Mouse (Mus musculus) neural tube, embryonic 11.5 days (tissue): ENCODE data around the gene Dcst2. TPM values are rescaled to one million over a fixed set of nuclear protein-coding genes. Genes with fewer than 3 reads are reported as not detected.
A peak's percentile ranks its signal among the peaks of the same experiment; 100 is the strongest.

Experiments
- ATAC-seq: fragments of 200-750 bp; cut with Nextera tagmentation; 2 replicates; pipeline ENCODE4 v1.8.0; 2017; ENCODE audit warnings: moderate number of reproducible peaks, mild to moderate bottlenecking, moderate TSS enrichment, moderate library complexity; ENCODE audit not compliant: insufficient read depth, low FRiP score, low TSS enrichment
- DNase-seq: peaks from one replicate; pipeline ENCODE4 v3.0.0-alpha.2; 2015; ENCODE audit warnings: low spot score
- H3K27ac ChIP-seq: fragments of 300-500 bp; sonication (generic); 2 replicates; pipeline ENCODE4 v1.5.1; 2014; ENCODE audit warnings: low read depth, mild to moderate bottlenecking, low read length
- H3K27me3 ChIP-seq: fragments of 300-500 bp; sonication (generic); 2 replicates; pipeline ENCODE4 v1.6.1; 2014; ENCODE audit warnings: mild to moderate bottlenecking, low read length, mixed read lengths; ENCODE audit not compliant: control insufficient read depth, insufficient read depth
- H3K36me3 ChIP-seq: fragments of 300-500 bp; sonication (generic); 2 replicates; pipeline ENCODE4 v1.6.1; 2014; ENCODE audit warnings: mild to moderate bottlenecking, low read length, moderate library complexity, mixed read lengths; ENCODE audit not compliant: control insufficient read depth, insufficient read depth
- H3K4me1 ChIP-seq: fragments of 300-500 bp; sonication (generic); 2 replicates; pipeline ENCODE4 v1.6.1; 2014; ENCODE audit warnings: low read length, mixed read lengths; ENCODE audit not compliant: control insufficient read depth, insufficient read depth
- H3K4me2 ChIP-seq: fragments of 300-500 bp; sonication (generic); 2 replicates; pipeline ENCODE4 v1.6.1; 2014; ENCODE audit warnings: low read depth, mild to moderate bottlenecking, moderate library complexity
- H3K4me3 ChIP-seq: fragments of 300-500 bp; sonication (generic); 2 replicates; pipeline ENCODE4 v1.5.1; 2014; ENCODE audit warnings: low read depth, low read length
- H3K9ac ChIP-seq: fragments of 300-500 bp; sonication (generic); 2 replicates; pipeline ENCODE4 v1.6.1; 2014; ENCODE audit warnings: mild to moderate bottlenecking, low read length
- H3K9me3 ChIP-seq: fragments of 300-500 bp; sonication (generic); 2 replicates; pipeline ENCODE4 v1.6.1; 2016; ENCODE audit warnings: low read length; ENCODE audit not compliant: control insufficient read depth
- WGBS: fragments of 180-500 bp; shearing (Covaris S2); extraction: QIAGEN DNeasy Blood & Tissue Kit; methylation state at CpG from one replicate; pipeline ENCODE4 v1.1.7; 2014; 5-methylcytosine and 5-hydroxymethylcytosine counted together
- polyA plus RNA-seq: library from polyadenylated mRNA; unstranded; fragments of >200 nt; fragmentation: Nextera tagmentation; extraction: Ambion mirVana; gene quantifications from 2 replicates; pipeline ENCODE4 v1.2.1, GENCODE M21; 2014

Dcst2 gene
- polyA plus RNA-seq, 1 experiment from 2014 or later, result not detected

- ATAC-seq (no peak), DNase-seq (no peak)
- Histone ChIP-seq H3K9ac (no peak overlapping the region), H3K27ac (no peak overlapping the region), H3K9me3 (no peaks in the 10 kb centered on the region), H3K27me3 (no peaks in the 10 kb centered on the region), H3K4me3 (no peak overlapping the region), H3K4me2 (no peak overlapping the region), H3K36me3 (no peaks in the 10 kb centered on the region), H3K4me1 (no peaks in the 10 kb centered on the region)
- WGBS, result 65% methylated on average over 8 of the region's 8 CpGs
These were observed 2.9 kb downstream of the Dcst2 start for GRCm38 (mm10) chr3:89364631-89365030.

- no peaks in the 10 kb centered on the region for H3K36me3 ChIP-seq
- WGBS, result 92% methylated on average over 11 of the region's 11 CpGs
These were observed 3.3 kb downstream of the Dcst2 start, which contains the start of gene Dcst1 for GRCm38 (mm10) chr3:89365153-89365485. Dcst1 (minus strand) TSS chr3:89365253.

DNA sequence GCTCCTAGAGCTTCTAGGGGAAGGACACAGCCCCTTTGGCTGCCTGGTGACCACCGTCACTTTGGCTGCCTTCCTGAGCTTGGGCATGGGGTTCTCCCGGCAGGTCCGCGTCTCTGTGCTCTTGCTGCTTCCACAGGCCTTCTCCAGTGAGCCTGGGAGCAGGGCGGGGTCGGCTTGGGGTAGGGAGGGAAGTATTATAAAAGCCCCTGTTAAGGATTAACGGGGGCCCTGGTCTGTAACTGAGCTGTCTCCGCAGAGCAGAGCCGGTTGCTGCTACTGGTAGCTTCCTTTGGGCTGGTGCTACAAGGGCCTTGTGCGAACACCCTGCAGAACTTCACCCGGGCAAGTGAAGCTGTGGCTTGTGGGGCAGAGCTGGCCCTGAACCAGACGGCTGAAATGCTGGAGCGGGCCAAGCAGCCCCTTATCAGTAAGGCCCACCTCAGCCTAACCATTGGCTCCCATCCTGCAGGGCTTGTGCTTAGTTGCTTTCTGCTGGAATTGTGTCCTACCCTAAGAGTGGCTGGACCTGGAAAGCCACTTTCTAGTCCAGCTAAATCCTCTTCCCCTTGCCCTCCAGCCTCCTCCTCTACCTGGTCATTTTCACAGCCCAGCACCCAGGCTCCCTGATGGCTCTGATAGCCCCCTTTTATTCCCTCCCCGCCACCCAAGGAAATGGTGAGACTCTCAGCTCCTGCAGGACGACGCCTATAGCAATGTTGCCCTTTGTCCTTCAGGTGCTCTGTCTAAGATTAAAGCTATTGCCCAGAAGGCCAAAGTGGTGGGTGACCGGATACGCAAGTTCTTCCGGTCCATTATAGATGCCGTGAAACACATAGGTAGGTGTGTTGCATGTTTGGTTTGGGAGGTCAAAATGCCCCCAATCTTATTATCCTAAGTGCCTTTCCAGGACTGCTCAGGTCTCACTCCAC is 4.0 kb downstream of the Dcst2 start:
- Histone ChIP-seq H3K4me1 (no peaks in the 10 kb centered on the region), H3K36me3 (no peaks in the 10 kb centered on the region), H3K9ac (no peak overlapping the region), H3K9me3 (no peaks in the 10 kb centered on the region), H3K4me3 (no peak overlapping the region), H3K4me2 (no peak overlapping the region), H3K27me3 (no peaks in the 10 kb centered on the region), H3K27ac (no peak overlapping the region)
- 70% methylated on average over 20 of the region's 20 CpGs for WGBS
- ATAC-seq (no peak), DNase-seq (no peak)

More at GRCm38 (mm10) chr3:89365153-89365485, 3.3 kb downstream of the Dcst2 start, which contains the start of gene Dcst1:
- DNase-seq, result no peak
- no peaks in the 10 kb centered on the region for H3K27me3 ChIP-seq
- H3K9ac ChIP-seq, result no peak within 1 kb of the TSS
- no peaks in the 10 kb centered on the region for H3K4me1 ChIP-seq
- H3K4me3 ChIP-seq, result no peak within 1 kb of the TSS
- H3K9me3 ChIP-seq, result no peaks in the 10 kb centered on the region
- H3K4me2 ChIP-seq, result no peak within 1 kb of the TSS
- no peak within 1 kb of the TSS for H3K27ac ChIP-seq
- no peak for ATAC-seq

DNA sequence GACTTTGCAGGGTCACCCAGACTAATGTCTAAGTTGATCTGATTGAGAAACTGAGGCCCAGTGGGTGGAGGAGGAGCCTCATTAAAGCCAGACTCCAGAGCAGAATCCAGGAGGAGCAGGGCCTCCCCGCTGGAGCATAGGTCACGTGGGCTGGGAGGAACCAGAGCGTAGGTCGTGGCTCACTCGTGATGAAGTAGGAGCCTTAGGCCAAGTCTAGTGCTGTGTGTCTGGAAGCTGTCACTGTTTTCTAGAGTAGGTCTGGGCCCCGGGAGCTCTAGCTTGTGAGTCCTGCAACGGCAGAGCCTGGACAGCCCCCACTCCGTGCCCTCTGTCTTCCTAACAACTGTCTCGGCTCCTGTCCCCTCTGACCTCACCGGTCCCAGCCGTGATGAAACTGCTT is 5.6 kb downstream of the Dcst2 start:
- H3K9ac ChIP-seq, result no peak overlapping the region
- no peaks in the 10 kb centered on the region for H3K9me3 ChIP-seq
- H3K4me1 ChIP-seq, result no peaks in the 10 kb centered on the region
- no peak overlapping the region for H3K4me2 ChIP-seq
- ATAC-seq (no peak), DNase-seq (no peak)
- no peak overlapping the region for H3K27ac ChIP-seq
- no peak overlapping the region for H3K4me3 ChIP-seq
- no peaks in the 10 kb centered on the region for H3K27me3 ChIP-seq
- H3K36me3 ChIP-seq, result no peaks in the 10 kb centered on the region
- WGBS, result 76% methylated on average over 11 of the region's 11 CpGs

DNA sequence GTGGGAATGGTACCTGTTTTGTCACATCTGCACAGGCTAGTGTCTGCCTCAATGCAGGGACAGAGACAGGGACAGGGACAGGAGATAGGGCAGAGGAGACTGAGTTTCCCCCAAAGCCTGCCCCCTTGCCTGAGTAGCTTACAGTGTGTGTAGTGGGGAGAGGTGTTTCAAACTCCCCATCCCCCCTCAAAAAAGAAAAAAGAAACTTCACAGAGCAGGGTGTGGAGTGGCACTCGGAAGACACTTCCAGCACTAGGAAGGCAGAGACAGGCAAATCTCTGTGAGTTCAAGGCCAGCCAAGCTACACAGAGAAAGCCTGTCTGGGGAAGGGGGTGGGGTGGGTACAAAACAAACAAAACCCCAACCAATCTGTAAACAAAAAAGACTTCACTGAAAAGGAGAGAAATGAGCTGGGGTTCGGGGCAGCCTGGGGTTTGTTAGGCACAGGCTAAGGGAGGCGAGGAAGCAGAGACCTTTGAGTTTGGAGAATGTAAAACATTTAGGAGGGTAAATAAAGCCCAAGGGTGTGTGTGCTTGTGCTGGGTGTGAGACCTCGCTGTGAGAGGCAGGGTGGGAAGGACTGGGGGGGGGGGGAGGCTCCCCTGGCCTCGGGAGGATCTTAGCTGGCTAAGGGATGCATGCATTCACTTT is 11.9 kb downstream of the Dcst2 start:
- no peak for DNase-seq
- Histone ChIP-seq H3K36me3 (no peaks in the 10 kb centered on the region), H3K4me1 (no peaks in the 10 kb centered on the region), H3K9me3 (no peaks in the 10 kb centered on the region), H3K27me3 (no peaks in the 10 kb centered on the region), H3K27ac (no peak overlapping the region), H3K4me3 (no peak overlapping the region), H3K9ac (no peak overlapping the region), H3K4me2 (no peak overlapping the region)
- ATAC-seq, result no peak
- WGBS, result 47% methylated on average over 5 of the region's 5 CpGs

DNA sequence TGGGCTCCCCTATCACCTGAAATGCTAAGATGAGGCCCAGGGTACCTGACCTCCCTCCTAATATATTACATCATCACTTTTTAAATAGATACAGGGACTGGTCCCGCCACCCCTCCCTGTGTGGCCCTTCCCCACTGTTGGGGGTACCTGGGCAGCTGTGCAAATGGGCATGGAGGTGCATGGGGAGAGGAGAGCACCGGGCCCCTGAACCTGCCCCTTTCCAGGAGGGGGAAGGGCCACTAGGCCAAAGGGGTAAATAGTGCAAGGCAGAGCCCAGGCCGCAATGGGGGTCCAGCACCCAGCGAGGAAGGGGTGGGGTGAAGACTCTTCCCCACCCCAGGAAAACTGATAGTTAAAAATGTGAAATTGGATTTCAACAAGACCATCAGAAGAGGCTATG is 16.1 kb downstream of the Dcst2 start:
- Histone ChIP-seq H3K9me3 (no peaks in the 10 kb centered on the region), H3K4me1 (no peaks in the 10 kb centered on the region), H3K4me2 (peak overlapping the region; percentile 68), H3K27ac (no peak overlapping the region), H3K36me3 (no peaks in the 10 kb centered on the region), H3K4me3 (peak overlapping the region; percentile 43; the same call in 1 of the 2 replicates), H3K27me3 (no peaks in the 10 kb centered on the region), H3K9ac (no peak overlapping the region)
- no peak for DNase-seq
- ATAC-seq, result peak; percentile 28; the same call in 1 of the 2 replicates
- WGBS, result 72% methylated on average over 4 of the region's 4 CpGs

DNA sequence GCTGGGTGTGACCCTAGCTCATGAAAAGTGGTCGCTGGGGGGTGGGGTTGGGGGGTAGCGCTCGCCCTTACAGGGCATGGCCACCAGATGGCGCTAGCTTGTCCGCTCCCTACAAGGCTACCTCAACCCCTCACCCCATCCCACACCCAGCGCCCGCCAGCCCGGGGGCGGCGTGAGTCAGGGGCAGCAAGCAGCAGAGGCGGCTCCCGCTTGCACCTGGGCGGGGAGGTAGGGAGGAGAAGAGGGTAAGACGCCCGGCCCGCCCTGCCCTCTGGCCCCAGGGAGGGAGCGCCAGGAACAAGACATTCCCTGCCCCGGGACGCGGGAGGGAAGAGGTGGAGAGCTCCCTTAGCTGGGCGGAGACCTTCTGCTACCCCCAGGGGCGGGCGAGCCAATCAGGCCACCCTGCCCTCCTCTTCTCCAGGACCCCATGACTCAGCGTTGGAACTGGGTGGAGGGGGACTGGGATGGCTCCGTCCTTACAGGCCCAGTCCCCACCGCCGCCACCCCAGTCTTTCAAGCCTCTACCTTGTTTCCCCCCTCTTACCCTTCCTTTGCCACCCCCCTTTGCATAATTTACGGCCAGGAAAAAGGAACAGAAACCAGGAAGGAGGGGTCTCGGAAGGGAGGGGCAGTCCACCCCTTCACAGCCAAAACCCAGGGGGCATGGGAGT is 16.8 kb downstream of the Dcst2 start:
- H3K4me1 ChIP-seq, result no peaks in the 10 kb centered on the region
- no peaks in the 10 kb centered on the region for H3K9me3 ChIP-seq
- peak overlapping the region; percentile 43 for H3K4me3 ChIP-seq
- peak overlapping the region; percentile 68 for H3K4me2 ChIP-seq
- ATAC-seq (peak; percentile 87), DNase-seq (peak; percentile 90)
- H3K36me3 ChIP-seq, result no peaks in the 10 kb centered on the region
- H3K9ac ChIP-seq, result peak overlapping the region; percentile 71
- 1% methylated on average over 23 of the region's 29 CpGs for WGBS
- H3K27ac ChIP-seq, result peak overlapping the region; percentile 14; the same call in 1 of the 2 replicates
- no peaks in the 10 kb centered on the region for H3K27me3 ChIP-seq

GRCm38 (mm10) chr3:89379388-89380131 is 17.8 kb downstream of the Dcst2 start:
- Histone ChIP-seq H3K27me3 (no peaks in the 10 kb centered on the region), H3K4me3 (no peak overlapping the region), H3K4me1 (no peaks in the 10 kb centered on the region), H3K9me3 (no peaks in the 10 kb centered on the region), H3K4me2 (no peak overlapping the region), H3K36me3 (no peaks in the 10 kb centered on the region), H3K27ac (no peak overlapping the region), H3K9ac (no peak overlapping the region)
- no peak for DNase-seq
- WGBS, result 87% methylated on average over 31 of the region's 31 CpGs
- no peak for ATAC-seq
